Mouse (Mus musculus) ovary, adult 18-20 months (tissue): ENCODE data around the gene Topbp1.

Source experiments
- DNase-seq: peaks from one replicate; pipeline ENCODE4 v3.0.0; 2022; ENCODE audit warnings: low spot score, mixed read lengths

Topbp1 gene

DNA sequence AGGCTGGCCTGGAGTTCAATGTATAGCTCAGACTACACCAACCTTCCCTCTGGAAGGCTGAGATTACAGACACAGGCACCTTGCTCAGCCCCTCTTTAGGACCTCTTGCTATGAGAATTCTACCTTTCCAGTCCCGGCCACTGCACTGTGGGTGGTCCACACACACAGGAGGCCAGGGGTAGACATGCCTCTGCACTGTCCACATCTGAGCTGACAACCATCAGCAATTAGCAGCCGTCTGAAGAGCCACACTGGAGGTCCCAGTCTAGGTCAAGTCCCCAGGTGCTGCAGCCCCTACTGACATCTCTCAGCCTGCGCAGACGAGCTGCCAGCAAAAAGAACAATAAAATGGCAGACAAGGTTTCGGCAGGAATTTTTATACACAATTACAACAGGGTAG, 81.6 kb downstream of the Topbp1 start:
- DNase-seq = no peak

DNA sequence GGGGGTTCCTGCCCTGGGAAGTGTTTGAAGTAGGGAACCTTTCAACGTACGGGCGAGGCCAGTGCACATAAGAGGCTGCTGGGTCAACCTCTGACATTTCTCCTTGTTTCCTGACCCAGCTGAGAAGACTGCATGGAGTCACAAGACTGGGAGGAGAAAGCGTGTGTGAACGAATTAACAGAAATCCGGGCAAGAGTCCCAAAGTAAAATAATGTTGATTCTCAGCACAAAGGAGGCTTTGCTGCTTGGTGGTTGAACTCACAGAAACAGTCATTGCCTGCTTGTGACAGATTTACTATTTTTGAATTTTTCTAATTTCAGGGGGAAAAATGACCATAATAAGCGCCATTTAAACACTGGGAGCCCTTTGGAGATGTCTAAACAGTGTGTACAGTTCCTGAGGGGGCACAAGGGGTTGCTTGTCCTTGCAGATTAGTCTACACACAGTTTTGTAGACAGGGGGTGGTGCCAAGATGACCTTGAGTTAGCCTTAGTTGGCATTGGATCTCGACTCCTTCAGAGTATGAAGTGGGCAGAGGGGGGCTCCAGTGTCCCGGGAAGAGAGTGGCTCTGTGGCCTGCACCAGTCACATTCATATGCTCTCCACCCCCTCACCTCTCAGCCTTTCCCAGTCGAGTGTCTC, 82.1 kb downstream of the Topbp1 start:
- peak; percentile 60 for DNase-seq

DNA sequence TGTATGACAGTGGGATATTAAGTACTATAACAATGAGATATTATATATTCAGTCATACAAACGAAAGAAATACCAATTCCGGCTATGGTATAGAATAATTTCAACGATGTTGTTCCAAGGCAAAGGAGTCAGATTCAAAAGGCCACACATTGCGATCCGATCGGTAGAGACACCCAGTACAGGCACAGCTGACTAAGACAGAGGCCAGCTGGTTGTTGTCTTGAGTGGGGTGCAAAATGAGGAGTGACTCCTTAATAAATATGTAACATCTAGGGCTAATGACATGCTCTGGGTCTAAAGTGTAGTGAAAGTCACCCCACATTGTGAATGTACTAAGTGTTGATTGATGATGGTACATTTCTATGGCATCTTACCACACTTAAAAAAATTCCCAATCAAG, 84.2 kb downstream of the Topbp1 start:
- no peak for DNase-seq

DNA sequence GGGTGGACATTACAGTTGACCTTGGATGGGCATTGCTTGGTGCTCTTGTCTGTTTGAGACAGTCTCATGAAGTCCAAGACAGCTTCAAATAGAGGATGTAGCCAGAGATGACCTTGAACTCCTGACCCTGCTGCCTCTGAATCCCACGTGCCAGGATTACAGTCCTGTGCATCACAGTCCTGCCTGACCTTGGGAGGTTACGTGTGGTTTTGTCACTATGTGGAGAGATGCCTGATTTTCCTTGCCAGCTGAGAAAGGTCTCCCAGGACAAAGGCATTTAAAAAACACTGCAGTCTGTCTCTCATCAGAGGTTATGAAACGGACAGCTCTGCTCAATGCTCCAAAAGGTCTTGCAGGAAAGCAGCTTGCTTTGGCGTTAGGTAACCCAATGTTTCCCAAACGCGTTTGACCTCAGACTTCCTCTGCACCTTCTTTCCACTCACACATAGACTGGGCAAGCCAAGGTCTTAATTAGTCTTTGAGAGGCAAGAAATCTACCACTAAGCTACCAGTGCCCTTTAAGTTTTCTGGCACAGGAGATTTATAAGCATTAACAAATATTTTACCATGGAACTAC, 86.9 kb downstream of the Topbp1 start:
- no peak for DNase-seq

DNA sequence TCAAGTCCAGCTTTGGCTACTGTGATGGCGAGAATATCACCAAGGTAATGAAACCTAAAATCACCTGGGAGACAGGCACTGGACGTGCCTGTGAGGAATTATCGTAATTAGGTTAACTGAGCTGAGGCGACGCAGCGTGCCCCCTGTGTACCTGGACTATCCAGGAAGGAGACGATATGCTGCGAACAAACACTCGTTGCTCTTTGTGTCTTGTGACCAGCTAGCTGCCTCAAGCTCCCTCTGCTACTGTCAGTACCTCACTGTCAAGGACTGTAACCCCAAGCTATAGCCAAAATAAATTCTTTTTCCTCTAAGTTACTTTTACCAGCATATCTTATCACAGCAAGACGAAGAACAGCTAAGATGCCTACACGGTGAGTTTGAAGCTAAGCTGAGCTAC, 88.2 kb downstream of the Topbp1 start:
- no peak for DNase-seq

DNA sequence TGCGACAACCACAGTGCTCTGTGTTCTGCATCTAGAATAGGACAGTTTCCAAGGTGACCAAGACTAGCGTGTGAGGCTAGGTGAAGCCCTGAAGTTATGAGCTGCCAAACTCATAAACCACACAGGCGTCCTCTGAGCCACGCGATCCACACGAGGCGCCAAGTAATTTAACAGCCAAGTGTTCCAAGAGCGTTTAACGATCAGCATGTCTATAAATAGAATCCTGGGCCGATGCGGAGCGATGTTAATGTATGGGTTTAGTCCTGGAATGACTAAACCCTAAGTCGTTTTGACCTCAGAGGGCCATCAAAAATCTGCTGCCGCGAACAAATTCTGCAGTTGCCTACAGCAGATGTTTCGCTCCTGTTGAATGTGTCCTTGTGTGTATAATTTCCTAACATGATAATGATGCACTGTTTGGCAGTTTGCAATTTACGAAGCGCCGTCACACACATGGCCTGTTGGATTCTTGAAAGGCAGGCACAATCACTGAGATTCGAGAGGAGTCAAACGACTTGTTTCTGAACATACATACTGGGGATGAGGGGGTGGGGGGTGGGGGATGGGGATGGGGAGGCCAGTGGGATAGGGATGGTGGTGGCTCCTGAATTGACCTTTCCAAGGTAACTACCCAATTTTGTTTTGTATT, 93.6 kb downstream of the Topbp1 start:
- DNase-seq = no peak
